Mouse (Mus musculus) gastrocnemius, adult 2 months (tissue): ENCODE data around the gene Slc30a3. TPM values are rescaled to one million over a fixed set of nuclear protein-coding genes. Genes with fewer than 3 reads are reported as not detected.

Source experiments
- DNase-seq: peaks from one replicate; pipeline ENCODE4 v3.0.0; 2022
- H3K27ac ChIP-seq: fragments of 200-600 bp; 2 replicates; pipeline ENCODE4 v1.8.1; 2022; ENCODE audit warnings: mild to moderate bottlenecking
- H3K4me3 ChIP-seq: fragments of 200-600 bp; 2 replicates; pipeline ENCODE4 v1.8.1; 2022; ENCODE audit warnings: mild to moderate bottlenecking, moderate library complexity
- CTCF ChIP-seq: fragments of 200-600 bp; IDR thresholded peaks from 2 replicates; pipeline ENCODE4 v1.8.1; 2022; ENCODE audit warnings: antibody characterized with exemption, mild to moderate bottlenecking, moderate library complexity
- intact Hi-C: fragments of 180-260 bp; cut with DNase I; formaldehyde crosslinking; loops from one replicate; pipeline ENCODE4 v1.15.1; 2025
- total RNA-seq, 2 experiments: library from RNA; stranded (reverse); gene quantifications; 2 replicates each; pipeline ENCODE4 v1.2.3; 2021

The Slc30a3 gene
- total RNA-seq, 2 experiments from 2014 or later, result not detected

DNA sequence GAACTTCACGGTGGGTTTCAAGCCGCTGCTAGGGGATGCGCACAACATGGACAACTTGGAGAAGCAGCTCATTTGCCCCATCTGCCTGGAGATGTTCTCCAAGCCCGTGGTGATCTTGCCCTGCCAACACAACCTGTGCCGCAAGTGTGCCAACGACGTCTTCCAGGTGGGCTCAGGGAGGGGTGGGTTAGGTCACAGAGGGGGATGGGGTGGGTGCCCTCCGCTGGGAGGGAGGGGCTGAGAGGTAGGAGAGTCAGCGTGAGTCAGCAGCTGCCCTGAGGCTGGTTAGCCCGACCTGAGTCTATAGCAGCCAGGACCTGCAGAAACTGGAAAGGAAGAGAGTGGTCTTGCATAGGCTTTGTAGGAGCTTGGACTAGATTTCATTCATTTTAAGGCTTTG lies 8.9 kb upstream of the Slc30a3 start:
- intact Hi-C loops, result no loop called here
- no peak for TF ChIP-seq CTCF
- peak; percentile 74 for DNase-seq
- Histone ChIP-seq H3K4me3 (peak overlapping the region; percentile 83), H3K27ac (peak overlapping the region; percentile 99)

DNA sequence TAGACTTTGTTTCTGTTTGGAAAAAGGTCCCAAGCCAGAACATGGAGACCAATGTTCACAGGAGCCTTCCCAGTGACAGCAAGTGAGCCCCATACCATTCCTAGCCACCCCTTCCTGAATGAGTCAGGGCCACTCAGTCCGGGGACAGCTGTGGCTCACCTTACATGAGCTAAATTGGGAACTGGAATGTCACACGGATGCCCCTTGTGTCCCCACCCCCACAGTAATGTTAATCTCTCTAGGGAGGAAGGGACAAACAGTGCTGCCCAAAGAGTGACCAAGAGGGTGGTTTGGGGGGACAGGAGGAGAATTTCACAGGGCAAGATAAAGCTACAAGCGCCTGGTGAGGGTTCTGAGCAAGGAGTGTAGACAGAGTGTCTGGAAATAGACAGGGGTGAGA lies 8.3 kb upstream of the Slc30a3 start, which contains the start of gene Trim54:
TSS of gene Trim54 (plus strand) at position 359 of the 400 bp plus-strand sequence.
- DNase-seq, result peak; percentile 78
- intact Hi-C loops, result no loop called here
- H3K27ac ChIP-seq, result peak within 1 kb of the TSS; percentile 99
- TF ChIP-seq CTCF, result no peak
- H3K4me3 ChIP-seq, result peak within 1 kb of the TSS; percentile 83

DNA sequence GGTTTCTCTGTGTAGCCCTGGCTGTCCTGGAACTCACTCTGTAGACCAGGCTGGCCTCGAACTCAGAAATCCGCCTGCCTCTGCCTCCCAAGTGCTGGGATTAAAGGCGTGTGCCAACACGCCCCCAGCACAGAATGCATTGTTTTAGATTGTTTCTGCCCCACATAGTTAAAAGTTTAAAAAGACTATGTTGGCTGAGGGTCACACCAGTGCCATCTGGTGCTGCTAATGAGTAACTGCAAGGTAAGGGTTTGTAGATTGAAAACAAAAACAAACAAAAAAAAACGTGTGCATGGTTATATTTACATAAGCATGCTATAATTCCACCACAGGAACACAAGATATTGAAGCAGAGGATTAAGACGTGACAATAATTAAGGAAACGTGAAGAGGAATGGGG lies 2.7 kb upstream of the Slc30a3 start:
- intact Hi-C loops, result no loop called here
- DNase-seq, result no peak

DNA sequence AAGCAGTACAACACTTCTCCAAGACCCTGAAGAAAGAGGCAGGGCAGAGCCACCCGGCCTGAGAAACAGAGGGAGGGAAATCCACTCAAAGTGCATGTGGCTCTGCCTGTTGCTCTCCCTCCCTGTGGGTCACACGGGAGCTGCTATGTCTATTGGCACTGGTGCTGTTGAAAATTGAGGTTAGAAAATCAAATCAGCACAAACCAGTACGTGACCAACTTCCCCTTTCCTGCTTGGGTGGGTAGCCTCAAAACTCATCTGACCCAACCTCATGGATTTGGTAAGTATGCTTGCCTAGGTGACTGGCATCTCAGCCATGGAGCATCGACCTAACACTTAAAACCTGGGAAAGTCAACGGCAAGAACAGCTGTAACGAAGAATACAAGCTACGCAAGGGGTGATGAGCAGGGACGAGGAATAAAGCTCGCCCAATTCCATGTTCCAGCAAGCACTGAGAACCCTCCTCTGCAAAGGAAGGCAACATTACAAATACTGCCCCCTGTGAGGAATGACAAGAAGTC lies 2.2 kb downstream of the Slc30a3 start, which contains the start of gene Dnajc5g:
TSS of gene Dnajc5g (plus strand) at position 472 of the 522 bp plus-strand sequence.
- no peak for TF ChIP-seq CTCF
- H3K27ac ChIP-seq, result no peak within 1 kb of the TSS
- intact Hi-C loops, result no loop called here
- H3K4me3 ChIP-seq, result no peak within 1 kb of the TSS
- no peak for DNase-seq

More for the DNA sequence above, 2.7 kb upstream of the Slc30a3 start:
- no peak overlapping the region for H3K4me3 ChIP-seq
- peak; percentile 70 for TF ChIP-seq CTCF
- H3K27ac ChIP-seq, result 0 out of 2 replicates have a peak overlapping the region, but pooled peaks have one; percentile 51

DNA sequence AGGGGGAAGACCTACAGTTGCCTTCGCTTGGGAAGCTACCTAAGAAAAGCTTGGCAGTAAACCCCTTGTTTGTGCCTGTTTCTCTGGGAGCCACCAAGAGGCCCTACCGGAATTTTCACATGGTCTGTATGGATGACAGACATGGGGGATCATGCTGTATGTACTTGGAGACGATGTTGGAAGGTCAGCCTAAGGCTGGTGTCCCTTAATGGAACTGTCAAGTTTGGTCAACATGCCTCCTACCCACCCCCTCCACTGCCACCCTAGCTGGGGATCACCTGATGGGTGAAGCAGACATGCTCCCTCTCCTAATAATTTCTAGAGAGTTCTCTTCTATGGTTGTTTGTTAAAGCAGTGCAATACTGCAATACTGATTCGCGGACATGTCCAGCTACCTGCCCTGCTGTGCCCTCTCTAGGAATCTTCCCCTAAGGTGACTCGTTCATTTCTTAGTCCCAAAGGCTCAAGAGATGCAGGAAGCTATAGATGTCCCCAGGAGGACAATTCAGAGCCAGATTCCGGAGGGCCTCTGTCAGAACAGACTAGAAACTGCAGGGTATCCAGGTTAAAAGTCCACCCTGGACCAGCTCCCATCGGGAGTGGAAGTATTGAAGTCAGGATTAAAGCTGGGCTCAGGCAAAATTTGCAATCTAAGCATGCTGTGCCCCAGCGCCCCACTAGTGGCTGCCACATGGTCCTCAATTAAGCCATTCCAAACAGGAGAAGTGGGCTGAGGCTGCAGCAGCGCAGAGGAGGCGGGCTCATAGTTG lies 12.1 kb downstream of the Slc30a3 start:
- Histone ChIP-seq H3K4me3 (peak overlapping the region; percentile 67), H3K27ac (no peak overlapping the region)
- intact Hi-C loops, result no loop called here
- DNase-seq, result no peak
- TF ChIP-seq CTCF, result no peak

DNA sequence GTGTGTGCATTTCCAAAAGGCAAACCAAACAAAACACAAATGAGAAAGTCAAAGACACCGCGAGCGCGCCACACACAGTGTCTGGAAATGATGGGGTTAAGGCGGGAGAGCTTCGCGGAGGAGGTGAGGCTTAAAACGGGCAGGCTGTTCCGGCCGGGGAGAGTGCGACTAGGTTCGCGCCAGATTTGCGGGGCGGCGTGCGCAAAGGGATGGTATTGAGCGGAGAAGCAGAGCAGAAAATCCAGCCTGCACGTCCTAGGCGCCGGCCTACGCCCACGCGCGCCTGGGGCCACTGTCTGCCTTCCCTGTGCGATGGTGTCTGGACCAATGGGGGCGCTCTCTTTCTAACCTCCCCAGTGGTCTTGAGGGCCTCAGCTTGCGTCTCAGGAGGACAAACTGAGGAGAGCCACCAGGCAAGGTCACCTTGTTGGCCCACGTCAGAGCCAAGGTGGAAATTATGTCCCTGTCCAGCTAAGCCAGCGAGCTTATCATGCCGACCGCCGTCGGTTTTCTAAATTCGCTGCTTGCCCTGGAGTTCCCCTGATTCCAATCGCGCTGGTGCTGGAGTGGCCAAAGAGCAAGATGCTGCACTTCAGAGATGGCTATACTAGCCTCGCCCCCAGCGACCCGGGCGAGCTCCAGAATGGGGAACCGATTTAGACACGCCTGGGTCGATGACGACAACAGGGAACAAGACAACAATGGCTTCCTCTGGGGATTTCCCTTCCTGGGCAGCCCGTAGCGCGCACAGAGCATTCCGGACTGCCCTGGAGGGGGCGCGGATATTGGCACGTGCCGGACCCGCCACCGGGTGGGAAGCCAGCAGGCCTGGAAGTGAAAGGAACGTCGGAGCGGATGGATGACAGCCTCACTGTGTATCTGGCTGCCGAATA lies 13.0 kb downstream of the Slc30a3 start:
- intact Hi-C loops, result no loop called here
- peak; percentile 63 for DNase-seq
- peak; percentile 22; the same call in 1 of the 2 replicates for TF ChIP-seq CTCF
- Histone ChIP-seq H3K27ac (no peak overlapping the region), H3K4me3 (peak overlapping the region; percentile 67)

DNA sequence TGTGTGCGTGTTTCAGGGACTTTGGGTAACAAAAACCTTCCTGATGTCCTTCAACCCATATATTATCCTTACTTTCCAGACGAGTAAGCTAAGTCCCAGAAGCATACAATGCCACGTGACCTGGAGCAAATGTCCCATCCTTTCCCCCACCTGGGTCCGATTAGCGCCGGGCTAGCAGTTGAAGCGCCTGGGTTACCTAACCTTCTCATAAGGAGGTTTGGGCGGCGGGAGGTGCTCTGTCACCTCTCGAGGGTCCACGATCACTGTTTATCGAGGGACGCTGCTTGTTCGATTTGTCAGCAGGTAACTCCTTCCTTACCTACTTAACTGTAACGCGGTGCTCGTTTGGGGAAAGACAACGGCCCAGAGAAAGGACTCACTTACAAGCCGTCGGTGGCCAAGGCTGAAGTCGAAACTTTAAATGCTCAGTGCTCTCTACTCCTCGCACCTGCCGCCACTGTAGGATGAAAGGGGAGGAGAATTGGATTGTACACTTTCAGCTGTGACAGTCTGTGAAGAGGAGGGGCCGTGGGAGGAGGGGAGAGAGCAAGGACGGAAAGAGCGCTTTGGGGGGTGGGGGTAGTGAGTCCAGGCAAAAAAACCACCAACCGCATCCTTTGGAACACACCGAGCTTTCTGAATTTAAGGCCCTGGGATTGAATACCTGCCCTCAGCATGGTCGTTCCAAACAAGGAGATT lies 13.8 kb downstream of the Slc30a3 start:
- H3K4me3 ChIP-seq, result peak overlapping the region; percentile 67
- no peak overlapping the region for H3K27ac ChIP-seq
- intact Hi-C loops, result no loop called here
- DNase-seq, result no peak
- TF ChIP-seq CTCF, result no peak

DNA sequence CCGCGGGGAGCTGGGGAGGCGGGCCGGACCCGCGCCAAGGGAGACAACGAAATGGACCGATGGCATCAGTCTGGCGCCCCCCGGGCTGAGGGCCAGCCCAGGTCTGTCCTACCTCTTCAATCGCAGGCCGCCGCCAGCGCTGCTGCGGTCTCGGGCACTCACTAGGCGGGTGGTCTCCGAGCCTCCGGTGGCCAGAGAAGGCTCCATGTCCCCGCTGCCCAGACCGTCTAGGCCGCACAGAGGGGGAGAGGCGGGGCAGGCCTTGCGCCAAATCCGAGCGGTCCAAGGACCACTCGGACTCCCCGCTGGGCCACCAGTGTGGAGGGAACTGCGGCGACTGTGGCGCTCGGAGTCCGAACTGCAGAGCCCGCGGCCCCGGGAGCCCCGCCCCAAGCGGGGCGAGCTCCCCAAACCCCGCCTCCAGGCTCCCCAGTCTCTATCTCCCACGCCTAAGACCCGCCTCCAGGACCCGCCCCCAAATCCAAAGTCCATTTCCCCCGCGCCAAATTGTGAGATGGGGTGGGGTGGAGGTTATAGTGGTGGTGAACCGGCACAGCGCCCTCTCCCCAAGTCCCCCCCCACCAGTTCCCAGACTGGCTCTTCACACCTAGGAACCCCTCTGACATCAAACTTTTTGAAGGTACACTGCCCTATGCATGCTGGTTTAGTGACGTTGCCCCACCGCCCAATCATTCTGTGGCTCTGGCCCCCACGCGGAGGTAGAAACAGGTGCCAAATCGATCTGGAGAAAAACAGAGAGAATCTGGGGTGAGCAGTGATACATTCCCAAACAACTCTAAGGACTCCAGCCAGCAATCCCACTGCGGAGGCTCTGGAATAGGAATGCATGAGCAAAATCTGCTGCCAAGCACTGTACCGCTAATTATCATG lies 14.6 kb downstream of the Slc30a3 start:
- no peak for TF ChIP-seq CTCF
- H3K27ac ChIP-seq, result no peak overlapping the region
- intact Hi-C loops, result no loop called here
- peak; percentile 60 for DNase-seq
- H3K4me3 ChIP-seq, result peak overlapping the region; percentile 67

DNA sequence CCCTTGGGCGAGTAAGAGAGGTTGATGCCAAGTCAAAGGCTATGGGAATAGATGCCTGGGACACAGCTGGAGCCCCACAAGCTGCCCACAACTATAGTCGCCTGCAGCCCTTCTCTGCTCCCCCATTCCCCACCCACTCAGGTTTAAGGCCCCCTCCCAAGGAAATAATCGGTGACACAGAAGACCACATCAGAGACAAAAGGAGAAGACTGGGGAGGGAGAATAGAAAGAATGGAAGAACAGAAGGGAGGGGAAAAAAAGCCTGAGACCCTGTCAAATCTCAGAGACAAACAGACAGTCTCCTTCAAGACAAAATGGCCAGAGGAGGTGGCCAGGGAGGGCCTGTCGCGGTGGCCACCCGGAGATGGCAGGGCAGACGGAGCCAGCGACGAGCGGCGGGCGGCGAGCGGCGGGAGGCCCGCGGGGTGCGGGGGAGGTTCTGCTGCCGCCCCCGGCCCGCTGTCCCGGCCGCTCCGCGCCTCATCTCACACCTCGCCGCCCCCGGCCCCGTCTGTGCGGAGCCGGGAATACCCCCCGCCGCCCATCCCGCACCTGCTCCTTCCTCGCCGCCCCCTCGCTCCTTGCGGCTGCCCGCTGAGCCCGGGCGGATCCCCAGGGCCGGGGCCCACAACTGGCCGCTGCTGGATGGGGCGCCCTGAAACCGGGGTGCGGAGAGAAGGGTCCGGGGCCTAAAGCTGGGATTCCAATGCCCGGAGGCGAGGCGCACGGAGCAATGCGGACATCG lies 15.6 kb downstream of the Slc30a3 start:
- intact Hi-C loops, result no loop called here
- peak overlapping the region; percentile 67 for H3K4me3 ChIP-seq
- TF ChIP-seq CTCF, result no peak

DNA sequence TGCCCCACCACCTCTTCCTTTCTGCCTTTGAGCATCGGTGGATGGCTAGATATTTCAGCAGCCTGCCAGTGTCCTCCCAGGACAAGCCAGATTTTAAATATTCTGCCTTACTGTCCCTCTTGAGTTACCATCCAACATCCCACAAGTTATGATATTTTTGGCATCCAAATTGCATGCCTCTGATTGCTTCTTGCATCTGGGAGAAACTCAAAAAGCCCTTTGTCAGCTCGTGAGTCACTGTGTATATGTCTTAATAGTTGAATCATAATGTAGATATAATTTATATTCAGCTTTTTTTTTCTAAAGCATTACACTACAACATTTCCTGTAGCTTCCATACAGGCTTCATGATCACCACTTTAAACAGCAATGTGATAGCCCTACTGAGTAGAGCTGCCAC lies 20.9 kb downstream of the Slc30a3 start:
- intact Hi-C loops, result no loop called here

More for the DNA sequence above, 15.6 kb downstream of the Slc30a3 start:
- H3K27ac ChIP-seq, result no peak overlapping the region
- no peak for DNase-seq

DNA sequence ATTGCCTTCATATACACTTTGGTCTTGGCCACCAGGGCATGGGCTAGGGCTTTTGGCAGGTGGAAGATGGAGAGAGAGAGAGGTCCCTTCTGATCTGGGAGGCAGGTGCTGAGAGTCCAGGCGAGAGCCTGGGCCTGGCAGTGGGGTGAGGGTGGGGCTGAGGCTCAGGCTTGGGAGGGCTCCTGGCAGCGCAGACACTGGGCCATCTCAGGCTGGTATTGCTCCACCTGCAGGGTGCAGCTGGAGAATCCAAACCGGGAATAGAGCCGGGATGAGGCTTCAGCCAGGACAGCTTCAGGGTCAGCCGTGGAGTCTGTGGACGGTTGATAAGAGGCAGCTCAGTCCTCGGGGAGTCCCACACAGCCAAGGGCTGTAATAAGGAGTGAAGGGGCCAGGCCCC lies 21.4 kb downstream of the Slc30a3 start:
- no peak; the same call in 1 of the 2 replicates for TF ChIP-seq CTCF
- Histone ChIP-seq H3K4me3 (no peak overlapping the region), H3K27ac (no peak overlapping the region)
- DNase-seq, result no peak
- intact Hi-C loops, result no loop called here

More for the DNA sequence above, 20.9 kb downstream of the Slc30a3 start:
- no peak for DNase-seq
- H3K27ac ChIP-seq, result no peak overlapping the region
- no peak for TF ChIP-seq CTCF
- no peak overlapping the region for H3K4me3 ChIP-seq
